Mouse (Mus musculus): ENCODE measurements at regions not wholly inside any gene's neighbourhood (a gene's known extent, or its start where the extent isn't known, plus 50 kb on each side); places are given as distances from the start of the nearest gene placed in this dataset.

- no peak for ATAC-seq (ENCODE audit: low FRiP score, low TSS enrichment)
- no peaks in the 10 kb centered on the region for H3K36me3 ChIP-seq (ENCODE audit: insufficient read depth, low read length)
- H3K4me3 ChIP-seq (ENCODE audit: low read length) = no peak overlapping the region
- H3K27me3 ChIP-seq (ENCODE audit: insufficient read depth, low read length) = no peaks in the 10 kb centered on the region
- peaks cover 23% of the 10 kb centered on the region for H3K4me1 ChIP-seq (ENCODE audit: insufficient read depth, low read length)
- no peak overlapping the region for H3K27ac ChIP-seq (ENCODE audit: low read length)
- no peak overlapping the region for H3K4me2 ChIP-seq (replicated peaks; ENCODE audit: low read depth, low read length)
- H3K9ac ChIP-seq (replicated peaks; ENCODE audit: low read length) = no peak overlapping the region
- H3K9me3 ChIP-seq (ENCODE audit: low read length) = peaks cover 5% of the 10 kb centered on the region; the same call in 1 of the 2 replicates
Measured at GRCm38 (mm10) chr14:46296275-46296674, 82.9 kb upstream of the Gm15217 start.

GRCm38 (mm10) chr14:46300546-46300945 lies 78.7 kb upstream of the Gm15217 start:
- no peak overlapping the region for H3K4me2 ChIP-seq (replicated peaks; ENCODE audit: low read depth, low read length)
- no peaks in the 10 kb centered on the region for H3K27me3 ChIP-seq (ENCODE audit: insufficient read depth, low read length)
- ATAC-seq (ENCODE audit: low FRiP score, low TSS enrichment) = peak; percentile 51; the same call in 1 of the 2 replicates
- 6% methylated on average over 1 of the region's 1 CpGs for whole genome bisulfite sequencing
- H3K27ac ChIP-seq (ENCODE audit: low read length) = peak overlapping the region; percentile 15; the same call in 1 of the 2 replicates
- no peaks in the 10 kb centered on the region for H3K9me3 ChIP-seq (ENCODE audit: low read length)
- no peaks in the 10 kb centered on the region for H3K36me3 ChIP-seq (ENCODE audit: insufficient read depth, low read length)
- H3K9ac ChIP-seq (replicated peaks; ENCODE audit: low read length) = no peak overlapping the region
- H3K4me3 ChIP-seq (ENCODE audit: low read length) = no peak overlapping the region
- H3K4me1 ChIP-seq (ENCODE audit: insufficient read depth, low read length) = peaks cover 16% of the 10 kb centered on the region

GRCm38 (mm10) chr14:46302601-46303000 lies 76.6 kb upstream of the Gm15217 start:
- no peaks in the 10 kb centered on the region for H3K36me3 ChIP-seq (ENCODE audit: insufficient read depth, low read length)
- H3K9ac ChIP-seq (replicated peaks; ENCODE audit: low read length) = no peak overlapping the region
- H3K27me3 ChIP-seq (ENCODE audit: insufficient read depth, low read length) = no peaks in the 10 kb centered on the region
- H3K9me3 ChIP-seq (ENCODE audit: low read length) = no peaks in the 10 kb centered on the region
- WGBS = 90% methylated on average over 2 of the region's 2 CpGs
- no peak for ATAC-seq (ENCODE audit: low FRiP score, low TSS enrichment)
- H3K4me3 ChIP-seq (ENCODE audit: low read length) = no peak overlapping the region
- H3K4me1 ChIP-seq (ENCODE audit: insufficient read depth, low read length) = peaks cover 16% of the 10 kb centered on the region
- H3K27ac ChIP-seq (ENCODE audit: low read length) = no peak overlapping the region
- H3K4me2 ChIP-seq (replicated peaks; ENCODE audit: low read depth, low read length) = no peak overlapping the region

DNA sequence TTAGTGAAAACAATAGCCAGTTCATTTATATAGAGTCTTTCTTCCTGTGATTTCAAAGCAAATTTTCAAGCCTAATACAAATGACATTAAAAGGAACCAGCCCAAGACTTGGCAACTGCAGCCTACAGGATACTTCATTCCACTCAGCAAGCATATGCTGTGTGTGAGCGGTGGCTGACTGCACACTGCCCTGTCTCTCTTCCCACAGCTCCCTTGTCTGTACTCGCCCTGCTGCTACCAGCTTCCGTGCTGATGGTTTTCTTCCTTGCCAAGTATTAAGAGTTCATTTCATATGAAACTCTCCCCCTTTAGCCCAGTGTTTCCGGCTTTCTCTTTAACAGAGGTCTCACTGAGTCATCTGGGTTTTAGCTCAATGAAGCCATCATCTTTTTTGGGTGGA lies 73.9 kb upstream of the Gm15217 start:
- Histone ChIP-seq H3K4me2 (replicated peaks; ENCODE audit: low read depth, low read length) (no peak overlapping the region), H3K4me1 (ENCODE audit: insufficient read depth, low read length) (peaks cover 10% of the 10 kb centered on the region), H3K27ac (ENCODE audit: low read length) (no peak overlapping the region), H3K27me3 (ENCODE audit: insufficient read depth, low read length) (no peaks in the 10 kb centered on the region), H3K36me3 (ENCODE audit: insufficient read depth, low read length) (no peaks in the 10 kb centered on the region), H3K4me3 (ENCODE audit: low read length) (no peak overlapping the region), H3K9me3 (ENCODE audit: low read length) (no peaks in the 10 kb centered on the region), H3K9ac (replicated peaks; ENCODE audit: low read length) (no peak overlapping the region)
- 0 out of 2 replicates have a peak, but pooled peaks have one; percentile 59 for ATAC-seq (ENCODE audit: low FRiP score, low TSS enrichment)
- 73% methylated on average over 4 of the region's 4 CpGs for WGBS

DNA sequence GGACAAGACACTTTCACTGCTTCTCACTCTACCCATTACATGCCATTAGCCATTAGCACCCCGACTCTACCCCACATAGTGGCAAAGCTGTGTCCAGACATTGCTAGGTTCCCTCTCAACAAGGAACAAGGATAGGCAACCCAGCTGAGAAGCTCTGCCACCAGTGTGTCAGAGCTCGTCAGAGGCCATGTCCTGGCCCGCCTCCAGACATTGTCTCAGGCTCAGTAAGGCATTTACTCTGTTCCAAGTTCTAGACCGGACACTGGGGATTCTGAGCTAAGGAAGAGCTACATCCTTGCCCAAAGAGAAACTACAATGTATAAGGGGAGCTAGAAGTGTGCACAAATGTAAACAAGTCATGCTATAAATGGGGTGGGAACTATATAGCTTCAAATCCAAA lies 66.2 kb upstream of the Gm15217 start:
- no peak overlapping the region for H3K9ac ChIP-seq (replicated peaks; ENCODE audit: low read length)
- H3K9me3 ChIP-seq (ENCODE audit: low read length) = no peaks in the 10 kb centered on the region
- H3K36me3 ChIP-seq (ENCODE audit: insufficient read depth, low read length) = no peaks in the 10 kb centered on the region
- no peak overlapping the region for H3K4me2 ChIP-seq (replicated peaks; ENCODE audit: low read depth, low read length)
- no peak for ATAC-seq (ENCODE audit: low FRiP score, low TSS enrichment)
- H3K27ac ChIP-seq (ENCODE audit: low read length) = no peak overlapping the region
- WGBS = 72% methylated on average over 4 of the region's 4 CpGs
- H3K4me3 ChIP-seq (ENCODE audit: low read length) = no peak overlapping the region
- no peaks in the 10 kb centered on the region for H3K4me1 ChIP-seq (ENCODE audit: insufficient read depth, low read length)
- H3K27me3 ChIP-seq (ENCODE audit: insufficient read depth, low read length) = no peaks in the 10 kb centered on the region

DNA sequence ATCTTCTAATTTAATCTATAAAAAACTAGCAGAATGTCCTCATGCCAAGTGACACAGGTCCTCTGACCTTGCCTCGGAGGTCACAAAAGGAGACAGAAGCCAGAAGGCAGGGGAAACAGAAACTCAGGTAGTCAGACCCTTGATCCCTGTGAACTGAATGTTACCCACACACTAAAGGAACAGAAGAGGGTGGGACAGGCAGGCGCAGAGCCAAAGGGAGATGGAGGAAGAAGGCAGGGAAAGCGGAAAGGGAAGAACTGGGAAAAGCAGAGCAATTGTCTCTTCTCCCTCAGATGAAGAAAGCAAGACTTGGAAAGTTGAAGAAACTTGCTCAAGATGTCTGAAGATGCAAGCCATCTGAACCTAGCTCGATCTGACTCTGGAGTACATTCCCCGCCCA lies 62.7 kb upstream of the Gm15217 start:
- ATAC-seq (ENCODE audit: low FRiP score, low TSS enrichment) = no peak

GRCm38 (mm10) chr14:46317406-46318045 lies 61.7 kb upstream of the Gm15217 start:
- WGBS = 54% methylated on average over 16 of the region's 16 CpGs
- H3K4me3 ChIP-seq (ENCODE audit: low read length) = no peak overlapping the region
- H3K9me3 ChIP-seq (ENCODE audit: low read length) = no peaks in the 10 kb centered on the region
- H3K9ac ChIP-seq (replicated peaks; ENCODE audit: low read length) = no peak overlapping the region
- no peaks in the 10 kb centered on the region for H3K27me3 ChIP-seq (ENCODE audit: insufficient read depth, low read length)
- no peak for ATAC-seq (ENCODE audit: low FRiP score, low TSS enrichment)
- H3K27ac ChIP-seq (ENCODE audit: low read length) = no peak overlapping the region; the same call in 1 of the 2 replicates
- H3K36me3 ChIP-seq (ENCODE audit: insufficient read depth, low read length) = no peaks in the 10 kb centered on the region
- no peaks in the 10 kb centered on the region for H3K4me1 ChIP-seq (ENCODE audit: insufficient read depth, low read length)
- no peak overlapping the region for H3K4me2 ChIP-seq (replicated peaks; ENCODE audit: low read depth, low read length)

More for the DNA sequence above, 62.7 kb upstream of the Gm15217 start:
- H3K4me3 ChIP-seq (ENCODE audit: low read length) = no peak overlapping the region
- H3K36me3 ChIP-seq (ENCODE audit: insufficient read depth, low read length) = no peaks in the 10 kb centered on the region
- no peak overlapping the region for H3K4me2 ChIP-seq (replicated peaks; ENCODE audit: low read depth, low read length)
- H3K9me3 ChIP-seq (ENCODE audit: low read length) = no peaks in the 10 kb centered on the region
- H3K27me3 ChIP-seq (ENCODE audit: insufficient read depth, low read length) = no peaks in the 10 kb centered on the region
- H3K9ac ChIP-seq (replicated peaks; ENCODE audit: low read length) = no peak overlapping the region
- H3K4me1 ChIP-seq (ENCODE audit: insufficient read depth, low read length) = no peaks in the 10 kb centered on the region
- WGBS = 85% methylated on average over 5 of the region's 5 CpGs
- H3K27ac ChIP-seq (ENCODE audit: low read length) = no peak overlapping the region

- Histone ChIP-seq H3K4me2 (replicated peaks; ENCODE audit: low read depth, low read length) (no peak overlapping the region), H3K9ac (replicated peaks; ENCODE audit: low read length) (no peak overlapping the region)
- WGBS = 73% methylated on average over 3 of the region's 3 CpGs
Measured at GRCm38 (mm10) chr14:46328064-46328463, 51.1 kb upstream of the Gm15217 start.

More at GRCm38 (mm10) chr14:46328064-46328463, 51.1 kb upstream of the Gm15217 start:
- no peaks in the 10 kb centered on the region for H3K9me3 ChIP-seq (ENCODE audit: low read length)
- no peak overlapping the region for H3K4me3 ChIP-seq (ENCODE audit: low read length)
- no peaks in the 10 kb centered on the region for H3K36me3 ChIP-seq (ENCODE audit: insufficient read depth, low read length)
- no peaks in the 10 kb centered on the region for H3K27me3 ChIP-seq (ENCODE audit: insufficient read depth, low read length)
- no peak for ATAC-seq (ENCODE audit: low FRiP score, low TSS enrichment)
- H3K27ac ChIP-seq (ENCODE audit: low read length) = no peak overlapping the region
- no peaks in the 10 kb centered on the region for H3K4me1 ChIP-seq (ENCODE audit: insufficient read depth, low read length)
